Mouse (Mus musculus) urinary bladder, adult 18-20 months (tissue): Measurements from ENCODE around the gene Satl1.
"Not testable (repeated sequence)": the region's sequence is repeated elsewhere in the genome, so short reads cannot be mapped to it uniquely, and the experiment has no call there.

Experiments used
- DNase-seq, 2 experiments: peaks; one replicate each; pipeline ENCODE4 v3.0.0; 2022; ENCODE audit warnings: low spot score in 2 of 2, mixed read lengths in 2 of 2

Gene Satl1

DNA sequence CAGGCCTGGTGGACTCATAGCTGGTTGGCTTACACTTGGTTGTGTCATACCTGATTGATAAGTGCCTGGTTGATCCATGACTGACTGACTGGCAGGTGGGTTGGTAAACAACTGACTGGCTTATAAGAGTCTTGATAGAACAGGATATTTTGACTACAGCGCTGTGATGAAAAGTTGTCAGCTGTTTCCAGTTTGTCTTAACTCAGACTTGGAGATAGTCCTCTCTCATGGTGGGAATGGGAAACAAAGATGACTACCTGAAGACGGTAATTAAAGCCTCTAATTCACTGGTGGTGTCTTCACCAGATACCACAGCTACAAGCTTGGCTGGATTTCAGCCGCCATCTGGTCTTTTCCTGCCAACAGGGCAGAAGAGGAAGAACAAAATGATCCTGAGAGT lies at the start of gene Satl1:
Gene Satl1, minus strand, starts transcription at position 101 of the 400 bp plus-strand sequence.
- no peak for DNase-seq

DNA sequence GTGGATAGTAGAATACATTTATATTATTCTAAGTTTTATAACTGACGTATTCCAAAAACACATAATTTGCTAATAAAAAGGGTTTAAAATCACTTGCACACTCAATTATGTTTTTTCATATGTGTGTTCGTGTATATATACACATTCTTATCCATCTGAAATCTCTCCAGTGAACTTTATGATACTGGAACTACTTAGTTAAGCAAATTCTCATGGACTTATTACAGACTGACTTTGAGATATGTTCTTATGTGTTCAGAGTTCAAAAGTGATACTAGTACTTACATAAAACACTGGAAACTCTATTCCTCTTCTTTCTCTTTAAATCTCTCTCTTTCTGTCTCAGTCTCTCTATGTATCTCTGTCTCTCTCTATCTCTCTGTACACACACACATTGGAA lies 31.5 kb upstream of the Satl1 start:
- no peak for DNase-seq

DNA sequence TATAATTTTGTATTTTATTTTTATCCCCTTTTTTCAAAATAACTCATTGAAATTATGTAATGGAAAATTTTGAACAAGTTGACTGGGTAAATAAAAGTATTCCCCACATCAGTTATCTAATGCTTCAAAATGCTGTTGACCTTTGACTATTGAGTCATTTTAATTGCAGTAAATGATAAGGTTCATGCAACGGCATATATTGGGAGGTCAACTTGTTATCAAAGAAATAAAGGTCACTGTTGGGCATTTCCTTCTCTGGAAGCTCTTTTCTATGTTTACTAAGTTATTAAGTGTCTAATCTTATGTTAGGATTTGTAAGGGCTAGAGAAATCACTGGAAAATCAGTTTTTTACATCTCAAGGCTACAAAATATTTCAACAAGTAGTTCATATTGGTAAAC lies 31.0 kb upstream of the Satl1 start:
- no peak for DNase-seq

DNA sequence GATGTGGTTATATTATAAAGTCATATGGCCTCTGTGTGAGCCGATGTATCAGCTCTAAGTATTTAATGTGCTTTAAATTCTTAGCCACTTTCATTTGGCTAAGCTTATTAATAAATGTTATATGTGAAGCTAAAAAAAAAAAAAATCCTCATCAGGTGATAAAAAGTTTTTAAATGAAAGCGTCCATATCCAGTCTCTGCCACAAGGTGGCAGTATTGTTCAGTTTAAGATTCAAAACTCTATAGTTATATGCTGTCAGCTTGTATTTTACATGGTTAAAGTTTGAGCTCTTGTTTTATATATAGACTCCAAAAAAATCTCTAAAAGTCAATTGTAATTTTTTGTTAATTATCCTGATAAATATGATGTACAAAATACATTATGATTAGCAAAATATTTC lies 16.4 kb upstream of the Satl1 start:
- not testable (repeated sequence) for DNase-seq

DNA sequence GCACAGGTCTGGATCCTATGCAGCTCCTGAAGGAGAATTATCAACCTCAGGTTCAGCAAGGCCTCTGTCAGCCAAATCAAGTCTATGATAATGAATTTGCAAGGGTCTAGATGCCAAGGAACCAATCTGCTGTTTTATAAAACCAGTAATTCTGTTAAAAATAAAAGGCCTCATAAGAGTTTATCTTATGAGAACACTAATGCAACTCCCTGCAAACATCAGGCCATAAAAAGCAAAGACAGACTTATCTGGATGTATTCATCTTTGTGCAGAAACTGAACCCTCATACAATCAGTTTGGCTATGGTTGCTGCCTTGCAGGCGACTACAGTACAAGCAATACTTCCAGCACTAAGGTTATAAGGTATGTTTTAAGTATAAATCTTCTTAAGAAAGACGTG lies 5.7 kb upstream of the Satl1 start:
- no peak for DNase-seq

DNA sequence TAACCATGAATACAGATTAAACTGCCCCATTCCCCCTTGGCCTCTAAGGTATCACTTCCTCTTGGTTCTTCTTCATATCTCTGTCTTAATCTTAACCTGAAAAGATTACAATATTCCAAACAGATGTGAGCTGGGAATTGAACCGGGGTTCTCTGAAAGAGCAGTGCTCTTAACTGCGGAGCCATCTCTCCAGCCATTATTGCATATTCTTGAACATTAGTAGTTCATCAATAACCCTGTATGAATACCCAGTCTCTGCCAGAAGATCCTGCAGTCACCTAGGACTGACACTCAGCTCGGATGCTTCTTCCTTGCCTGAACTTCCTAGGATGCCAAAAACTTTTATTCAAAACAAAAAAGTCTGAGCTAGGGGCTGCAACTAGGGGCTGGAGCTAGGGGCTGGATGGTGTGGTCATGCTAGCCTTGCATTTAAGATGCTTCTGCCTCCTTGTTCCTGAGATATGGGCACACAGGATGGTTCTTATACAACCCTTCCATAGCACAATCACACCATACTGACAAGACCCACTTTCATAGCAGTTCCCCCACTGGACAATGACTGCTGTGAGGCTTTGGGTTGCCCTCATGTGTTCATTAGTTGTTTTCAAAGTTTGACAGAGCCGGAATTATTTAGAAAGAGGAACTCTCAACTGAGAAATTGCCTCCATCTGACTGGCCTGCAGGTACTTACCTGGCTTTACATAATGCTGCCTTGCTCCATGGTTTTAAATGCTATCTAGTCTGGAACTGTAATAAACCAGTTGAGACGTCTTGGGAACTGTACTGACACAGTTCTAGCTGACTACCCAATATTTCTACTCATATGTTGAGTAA lies 35.8 kb downstream of the Satl1 start:
- peak; percentile 36 to 37 for DNase-seq

DNA sequence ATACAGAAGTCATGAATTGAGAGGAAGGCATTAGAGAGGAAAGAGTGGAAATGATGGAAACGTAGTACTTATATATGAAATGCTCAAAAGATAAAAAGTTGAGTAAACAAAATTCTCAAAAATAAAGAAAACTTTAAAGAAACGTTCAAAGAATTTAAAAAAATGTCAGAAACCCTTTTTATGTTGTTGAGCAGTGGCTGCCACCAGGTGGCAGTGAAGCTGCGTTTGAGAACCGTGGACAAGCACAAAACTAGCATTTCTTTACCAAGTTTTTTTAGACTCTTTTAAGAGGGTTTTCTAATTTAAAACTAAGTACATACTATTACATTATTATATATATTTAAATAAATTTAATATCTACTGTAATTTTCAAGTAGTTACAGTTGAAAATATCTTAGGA lies 38.2 kb downstream of the Satl1 start:
- DNase-seq, result no peak

DNA sequence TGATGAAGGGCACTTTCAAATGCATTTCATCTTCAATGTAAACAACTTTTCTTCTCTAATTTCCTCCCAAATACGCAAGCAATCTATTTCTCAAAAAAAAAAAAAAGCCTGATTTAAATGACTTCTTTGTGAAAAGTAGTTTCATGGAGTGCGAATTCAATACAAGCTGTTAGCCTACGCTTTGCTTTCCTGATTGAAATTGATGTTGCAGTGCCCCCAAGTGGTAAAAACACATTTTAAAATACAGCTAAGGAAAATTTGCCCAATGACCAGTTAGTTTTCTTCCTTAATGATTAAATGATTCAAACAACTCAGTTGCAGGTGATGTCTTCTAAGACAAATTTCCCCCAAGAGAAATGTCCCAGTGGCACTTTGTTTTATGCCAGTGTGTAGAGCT lies 58.2 kb downstream of the Satl1 start:
- DNase-seq, result no peak

DNA sequence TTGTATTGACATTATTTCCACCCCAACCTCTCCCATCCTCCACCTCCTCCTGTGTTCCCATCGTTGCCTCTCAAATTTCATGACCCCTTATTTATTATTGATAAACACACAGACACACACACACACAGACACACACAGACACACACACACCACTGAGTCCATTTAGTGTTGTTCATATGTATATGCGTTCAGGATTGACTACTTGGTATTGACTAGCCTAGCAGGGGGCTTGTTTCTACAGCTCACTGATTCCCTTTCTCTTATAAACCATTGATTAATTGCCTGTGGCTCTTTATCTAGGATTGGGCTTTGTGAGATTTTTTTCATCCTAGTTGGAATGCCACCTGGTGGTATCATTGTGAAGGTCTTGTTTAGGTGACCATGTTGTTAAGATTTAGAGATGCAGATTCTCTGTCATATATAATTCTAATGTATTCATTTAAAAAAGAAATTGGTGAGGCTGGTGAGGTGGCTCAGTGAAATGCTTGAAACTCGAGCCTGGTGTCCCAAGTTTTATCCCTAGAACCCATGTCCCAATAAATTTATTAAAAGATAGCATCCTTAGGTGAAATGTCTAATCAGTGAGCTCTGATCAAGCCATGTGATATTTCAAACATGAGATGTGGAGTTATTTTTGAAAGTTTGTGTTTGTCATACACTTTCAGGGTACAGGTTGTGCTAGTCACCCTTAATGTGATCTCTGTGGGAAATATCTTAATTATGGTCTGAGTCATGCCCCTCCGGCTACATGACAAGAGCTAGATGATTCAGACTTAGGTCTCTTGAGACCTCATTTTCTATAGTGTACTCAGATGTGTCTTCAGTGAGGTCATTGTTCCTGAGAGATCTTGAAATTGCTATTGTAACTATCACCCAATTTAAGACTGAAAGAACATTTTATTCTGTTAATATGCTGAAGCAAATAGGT lies 58.8 kb downstream of the Satl1 start:
- no peak for DNase-seq

DNA sequence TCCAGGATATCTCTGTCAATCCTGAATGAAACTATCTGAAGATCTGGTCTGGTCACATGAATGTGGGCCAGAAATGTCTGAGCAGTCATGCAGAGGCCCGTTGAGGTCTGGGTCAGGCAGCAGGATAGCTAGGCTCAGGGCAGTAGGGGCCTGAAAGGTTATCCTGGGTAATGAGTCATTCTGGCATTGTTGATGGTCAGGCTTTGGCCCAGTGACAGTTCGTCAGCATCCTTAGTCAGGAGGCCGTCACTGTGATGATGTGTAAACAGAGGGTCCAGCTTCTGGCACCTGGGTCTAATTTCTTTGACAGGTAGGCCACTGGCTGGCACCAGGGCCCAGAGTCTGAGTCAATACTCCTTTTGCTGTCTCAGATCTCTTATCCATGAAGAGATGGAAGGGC lies 67.1 kb downstream of the Satl1 start:
- DNase-seq, result no peak
